Mouse (Mus musculus): Measurements from ENCODE around the gene Parva.

- TF ChIP-seq CTCF (IDR thresholded peaks at IDR 0.05; ENCODE audit: control insufficient read depth, insufficient read depth, insufficient read length) (peak; percentile 68), MYOD1 (IDR thresholded peaks at IDR 0.05; ENCODE audit: control insufficient read depth, insufficient read length, low read depth) (no peak), MAX (IDR thresholded peaks at IDR 0.05) (no peak), MYOG (IDR thresholded peaks at IDR 0.05; ENCODE audit: control insufficient read depth, extremely low read depth, insufficient read length) (no peak), USF1 (IDR thresholded peaks at IDR 0.05; ENCODE audit: low read depth) (no peak), FOSL1 (IDR thresholded peaks at IDR 0.05; ENCODE audit: insufficient read depth, low read length, poor library complexity, severe bottlenecking) (no peak), CEBPB (IDR thresholded peaks at IDR 0.05; ENCODE audit: low read depth) (no peak)
These were observed 27.1 kb upstream of the Parva start for GRCm38 (mm10) chr7:112400175-112400574.
